Mouse (Mus musculus): ENCODE results near the gene Cenpu.

Cenpu gene

GRCm38 (mm10) chr8:46598753-46599152 is 46.9 kb downstream of the Cenpu start:
- DNase-seq (ENCODE audit: low spot score in 2 of 2): no peak

- DNase-seq (ENCODE audit: low spot score in 2 of 2): no peak
Observed at GRCm38 (mm10) chr8:46599314-46599904, 47.6 kb downstream of the Cenpu start.

GRCm38 (mm10) chr8:46600959-46601707 is 49.3 kb downstream of the Cenpu start:
- DNase-seq (ENCODE audit: low spot score in 2 of 2): no peak

- DNase-seq (ENCODE audit: low spot score in 2 of 2): no peak
Observed at GRCm38 (mm10) chr8:46603587-46603986, 51.8 kb downstream of the Cenpu start.

- DNase-seq (ENCODE audit: low spot score in 2 of 2): no peak
Observed at GRCm38 (mm10) chr8:46606930-46607329, 55.1 kb downstream of the Cenpu start.

- DNase-seq (ENCODE audit: low spot score in 2 of 2): no peak
Observed at GRCm38 (mm10) chr8:46611557-46611956, 59.7 kb downstream of the Cenpu start.

- DNase-seq (ENCODE audit: low spot score in 2 of 2): no peak
Observed at GRCm38 (mm10) chr8:46612913-46613312, 61.1 kb downstream of the Cenpu start.

- peak in 1 of 2 experiments; percentile 25 for DNase-seq (ENCODE audit: low spot score in 2 of 2)
Observed at GRCm38 (mm10) chr8:46613377-46613776, 61.5 kb downstream of the Cenpu start.

- no peak for DNase-seq (ENCODE audit: low spot score in 2 of 2)
Observed at GRCm38 (mm10) chr8:46615936-46616335, 64.1 kb downstream of the Cenpu start.

GRCm38 (mm10) chr8:46616879-46617689 is 65.3 kb downstream of the Cenpu start, which contains the start of the genes Primpol and Casp3:
Gene Primpol (minus strand): TSS chr8:46617212.
Gene Casp3 (plus strand): TSS chr8:46617291.
- peak; percentile 89 to 91 for DNase-seq (ENCODE audit: low spot score in 2 of 2)

- peak; percentile 11 to 23 for DNase-seq (ENCODE audit: low spot score in 2 of 2)
Observed at GRCm38 (mm10) chr8:46617690-46618620, 66.1 kb downstream of the Cenpu start.

GRCm38 (mm10) chr8:46618639-46619320 is 67.0 kb downstream of the Cenpu start:
- DNase-seq (ENCODE audit: low spot score in 2 of 2): no peak

GRCm38 (mm10) chr8:46622446-46623270 is 70.8 kb downstream of the Cenpu start:
- DNase-seq (ENCODE audit: low spot score in 2 of 2): no peak

GRCm38 (mm10) chr8:46625166-46625565 is 73.3 kb downstream of the Cenpu start:
- no peak for DNase-seq (ENCODE audit: low spot score in 2 of 2)

- no peak for DNase-seq (ENCODE audit: low spot score in 2 of 2)
Observed at GRCm38 (mm10) chr8:46626642-46627041, 74.8 kb downstream of the Cenpu start.

GRCm38 (mm10) chr8:46627881-46628280 is 76.1 kb downstream of the Cenpu start:
- DNase-seq (ENCODE audit: low spot score in 2 of 2): no peak

GRCm38 (mm10) chr8:46628645-46629044 is 76.8 kb downstream of the Cenpu start:
- DNase-seq (ENCODE audit: low spot score in 2 of 2): no peak
